Mouse (Mus musculus) embryonic facial prominence, embryonic 15.5 days (tissue): ENCODE data around the gene Vmn1r44. TPM values are rescaled to one million over a fixed set of nuclear protein-coding genes. Genes with fewer than 3 reads are reported as not detected.
"Not testable (repeated sequence)": the region's sequence is repeated elsewhere in the genome, so short reads cannot be mapped to it uniquely, and the experiment has no call there.

Experiments
- ATAC-seq: fragments of 200-750 bp; cut with Nextera tagmentation; 2 replicates; pipeline ENCODE4 v1.8.0; 2017; ENCODE audit warnings: low read depth, moderate TSS enrichment; ENCODE audit not compliant: insufficient number of reproducible peaks, low FRiP score, low TSS enrichment
- H3K27ac ChIP-seq: fragments of 300-500 bp; sonication (generic); replicated peaks from 2 replicates; pipeline ENCODE4 v1.5.1; 2015; ENCODE audit warnings: mild to moderate bottlenecking, inconsistent platforms
- H3K27me3 ChIP-seq: fragments of 300-500 bp; sonication (generic); 2 replicates; pipeline ENCODE4 v1.6.1; 2015; ENCODE audit warnings: inconsistent platforms
- H3K36me3 ChIP-seq: fragments of 300-500 bp; sonication (generic); 2 replicates; pipeline ENCODE4 v1.6.1; 2015; ENCODE audit warnings: mild to moderate bottlenecking, inconsistent platforms
- H3K4me1 ChIP-seq: fragments of 300-500 bp; sonication (generic); 2 replicates; pipeline ENCODE4 v1.6.1; 2015; ENCODE audit warnings: inconsistent platforms
- H3K4me2 ChIP-seq: fragments of 300-500 bp; sonication (generic); replicated peaks from 2 replicates; pipeline ENCODE4 v1.6.1; 2015; ENCODE audit warnings: mild to moderate bottlenecking, inconsistent platforms
- H3K4me3 ChIP-seq: fragments of 300-500 bp; sonication (generic); replicated peaks from 2 replicates; pipeline ENCODE4 v1.5.1; 2015; ENCODE audit warnings: mild to moderate bottlenecking, inconsistent platforms
- H3K9ac ChIP-seq: fragments of 300-500 bp; sonication (generic); 2 replicates; pipeline ENCODE4 v1.6.1; 2015; ENCODE audit warnings: inconsistent platforms
- H3K9me3 ChIP-seq: fragments of 300-500 bp; sonication (generic); replicated peaks from 2 replicates; pipeline ENCODE4 v1.6.1; 2016; ENCODE audit warnings: inconsistent platforms
- WGBS: fragments of 180-500 bp; shearing (Covaris S2); methylation state at CpG from one replicate; pipeline ENCODE4 v1.1.7; 2015; 5-methylcytosine and 5-hydroxymethylcytosine counted together
- polyA plus RNA-seq: library from polyadenylated mRNA; unstranded; fragments of >200 nt; fragmentation: Nextera tagmentation; extraction: Ambion mirVana; gene quantifications from 2 replicates; pipeline ENCODE4 v1.2.1, GENCODE M21; 2015

The Vmn1r44 gene
- not detected in 2 replicates for polyA plus RNA-seq

GRCm38 (mm10) chr6:89883360-89883759, at the start of gene Vmn1r44:
Vmn1r44 (plus strand) TSS chr6:89883660.
- no peaks in the 10 kb centered on the region for H3K4me1 ChIP-seq
- no peak within 1 kb of the TSS for H3K4me3 ChIP-seq
- no peak for ATAC-seq
- no peaks in the 10 kb centered on the region for H3K9me3 ChIP-seq
- H3K27me3 ChIP-seq, result no peaks in the 10 kb centered on the region
- H3K4me2 ChIP-seq, result no peak within 1 kb of the TSS
- no peak within 1 kb of the TSS for H3K9ac ChIP-seq
- no peak within 1 kb of the TSS for H3K27ac ChIP-seq
- H3K36me3 ChIP-seq, result no peaks in the 10 kb centered on the region
- WGBS, result 94% methylated on average over 1 of the region's 1 CpGs

- WGBS, result 67% methylated on average over 3 of the region's 3 CpGs
These were observed 25.9 kb upstream of the Vmn1r44 start for GRCm38 (mm10) chr6:89857552-89857951.

GRCm38 (mm10) chr6:89859839-89860238, 23.6 kb upstream of the Vmn1r44 start:
- Histone ChIP-seq H3K27me3 (no peaks in the 10 kb centered on the region), H3K9ac (no peak overlapping the region), H3K27ac (no peak overlapping the region), H3K4me2 (no peak overlapping the region), H3K36me3 (no peaks in the 10 kb centered on the region), H3K4me3 (no peak overlapping the region), H3K4me1 (no peaks in the 10 kb centered on the region), H3K9me3 (no peaks in the 10 kb centered on the region)
- ATAC-seq, result no peak
- WGBS, result 85% methylated on average over 2 of the region's 2 CpGs

More at GRCm38 (mm10) chr6:89857552-89857951, 25.9 kb upstream of the Vmn1r44 start:
- Histone ChIP-seq H3K36me3 (no peaks in the 10 kb centered on the region), H3K27me3 (no peaks in the 10 kb centered on the region), H3K27ac (no peak overlapping the region), H3K4me1 (no peaks in the 10 kb centered on the region), H3K9me3 (no peaks in the 10 kb centered on the region), H3K4me2 (no peak overlapping the region), H3K4me3 (no peak overlapping the region), H3K9ac (no peak overlapping the region)
- ATAC-seq, result no peak

- H3K9ac ChIP-seq, result no peak overlapping the region
- no peaks in the 10 kb centered on the region for H3K9me3 ChIP-seq
- H3K27me3 ChIP-seq, result no peaks in the 10 kb centered on the region
- no peak overlapping the region for H3K27ac ChIP-seq
- H3K4me3 ChIP-seq, result no peak overlapping the region
- no peak overlapping the region for H3K4me2 ChIP-seq
- ATAC-seq, result no peak
- 71% methylated on average over 4 of the region's 4 CpGs for WGBS
- H3K4me1 ChIP-seq, result no peaks in the 10 kb centered on the region
- H3K36me3 ChIP-seq, result no peaks in the 10 kb centered on the region
These were observed 19.7 kb upstream of the Vmn1r44 start for GRCm38 (mm10) chr6:89863792-89864191.

- ATAC-seq, result no peak
- Histone ChIP-seq H3K9ac (no peak overlapping the region), H3K27me3 (no peaks in the 10 kb centered on the region), H3K36me3 (no peaks in the 10 kb centered on the region), H3K4me2 (no peak overlapping the region), H3K27ac (no peak overlapping the region), H3K4me1 (no peaks in the 10 kb centered on the region), H3K9me3 (no peaks in the 10 kb centered on the region), H3K4me3 (no peak overlapping the region)
- WGBS, result 88% methylated on average over 2 of the region's 2 CpGs
These were observed 16.2 kb upstream of the Vmn1r44 start for GRCm38 (mm10) chr6:89867276-89867675.

- 82% methylated on average over 2 of the region's 2 CpGs for WGBS
- no peak for ATAC-seq
- H3K27ac ChIP-seq, result no peak overlapping the region
These were observed 15.5 kb upstream of the Vmn1r44 start for GRCm38 (mm10) chr6:89867976-89868375.

GRCm38 (mm10) chr6:89876313-89876712, 7.1 kb upstream of the Vmn1r44 start, which contains the start of the genes Vmn1r42 and Vmn1r43:
Vmn1r42 (minus strand) TSS chr6:89876413.
Vmn1r43 (minus strand) TSS chr6:89876413.
- not testable (repeated sequence) for H3K9ac ChIP-seq

More at GRCm38 (mm10) chr6:89867976-89868375, 15.5 kb upstream of the Vmn1r44 start:
- Histone ChIP-seq H3K36me3 (no peaks in the 10 kb centered on the region), H3K4me1 (no peaks in the 10 kb centered on the region), H3K27me3 (no peaks in the 10 kb centered on the region), H3K4me3 (no peak overlapping the region), H3K9me3 (no peaks in the 10 kb centered on the region), H3K9ac (no peak overlapping the region), H3K4me2 (no peak overlapping the region)

GRCm38 (mm10) chr6:89876963-89877362, 6.5 kb upstream of the Vmn1r44 start:
- Histone ChIP-seq H3K9me3 (no peaks in the 10 kb centered on the region), H3K27me3 (no peaks in the 10 kb centered on the region), H3K4me2 (no peak overlapping the region), H3K36me3 (no peaks in the 10 kb centered on the region), H3K4me3 (no peak overlapping the region), H3K27ac (no peak overlapping the region), H3K4me1 (no peaks in the 10 kb centered on the region), H3K9ac (no peak overlapping the region)
- no peak for ATAC-seq
- WGBS, result 69% methylated on average over 2 of the region's 2 CpGs

More at GRCm38 (mm10) chr6:89876313-89876712, 7.1 kb upstream of the Vmn1r44 start, which contains the start of the genes Vmn1r42 and Vmn1r43:
- H3K4me3 ChIP-seq, ATAC-seq, H3K4me2 ChIP-seq, H3K4me1 ChIP-seq, H3K9me3 ChIP-seq, H3K36me3 ChIP-seq, H3K27ac ChIP-seq, H3K27me3 ChIP-seq: not testable (repeated sequence)
- WGBS, result 64% methylated on average over 3 of the region's 3 CpGs

- H3K4me2 ChIP-seq, result no peak overlapping the region
- no peaks in the 10 kb centered on the region for H3K4me1 ChIP-seq
- no peak overlapping the region for H3K9ac ChIP-seq
- no peaks in the 10 kb centered on the region for H3K9me3 ChIP-seq
- H3K4me3 ChIP-seq, result no peak overlapping the region
- no peak overlapping the region for H3K27ac ChIP-seq
- no peaks in the 10 kb centered on the region for H3K27me3 ChIP-seq
- H3K36me3 ChIP-seq, result no peaks in the 10 kb centered on the region
- no peak for ATAC-seq
These were observed 2.6 kb upstream of the Vmn1r44 start for GRCm38 (mm10) chr6:89880867-89881266.

- no peaks in the 10 kb centered on the region for H3K9me3 ChIP-seq
- H3K4me3 ChIP-seq, result no peak overlapping the region
- no peak overlapping the region for H3K4me2 ChIP-seq
- no peaks in the 10 kb centered on the region for H3K36me3 ChIP-seq
- H3K27me3 ChIP-seq, result no peaks in the 10 kb centered on the region
- no peaks in the 10 kb centered on the region for H3K4me1 ChIP-seq
- H3K9ac ChIP-seq, result no peak overlapping the region
- WGBS, result 52% methylated on average over 2 of the region's 2 CpGs
- no peak for ATAC-seq
- no peak overlapping the region for H3K27ac ChIP-seq
These were observed 352 bp downstream of the Vmn1r44 start for GRCm38 (mm10) chr6:89883812-89884211.

GRCm38 (mm10) chr6:89940498-89940897, 57.0 kb downstream of the Vmn1r44 start, which contains the start of gene Vmn1r45:
Vmn1r45 (minus strand) TSS chr6:89940598.
- WGBS, result 86% methylated on average over 2 of the region's 2 CpGs
- not testable (repeated sequence) for H3K36me3 ChIP-seq

GRCm38 (mm10) chr6:89940926-89941325, 57.5 kb downstream of the Vmn1r44 start:
- Histone ChIP-seq H3K36me3 (no peaks in the 10 kb centered on the region), H3K4me2 (no peak overlapping the region), H3K9me3 (no peaks in the 10 kb centered on the region), H3K27me3 (no peaks in the 10 kb centered on the region), H3K4me3 (no peak overlapping the region), H3K4me1 (no peaks in the 10 kb centered on the region), H3K27ac (no peak overlapping the region), H3K9ac (no peak overlapping the region)
- ATAC-seq, result no peak
- whole genome bisulfite sequencing, result 73% methylated on average over 2 of the region's 2 CpGs

More at GRCm38 (mm10) chr6:89940498-89940897, 57.0 kb downstream of the Vmn1r44 start, which contains the start of gene Vmn1r45:
- not testable (repeated sequence) for H3K9me3 ChIP-seq, ATAC-seq, H3K4me1 ChIP-seq, H3K4me3 ChIP-seq, H3K27ac ChIP-seq, H3K4me2 ChIP-seq, H3K27me3 ChIP-seq, H3K9ac ChIP-seq
